Mouse (Mus musculus) embryonic fibroblast, embryonic 13.5 days (primary cell): ENCODE measurements around the gene Wnt4. TPM values are rescaled to one million over a fixed set of nuclear protein-coding genes. Genes with fewer than 3 reads are reported as not detected.

Experiments used
- H3K27ac ChIP-seq: 2 replicates; pipeline ENCODE4 v1.5.1; 2012; ENCODE audit warnings: low read length, control low read depth, inconsistent platforms; ENCODE audit not compliant: insufficient read depth
- H3K4me1 ChIP-seq: 2 replicates; pipeline ENCODE4 v1.6.1; 2011; ENCODE audit warnings: low read length; ENCODE audit not compliant: control insufficient read depth, insufficient read depth
- H3K4me3 ChIP-seq: 2 replicates; pipeline ENCODE4 v1.5.1; 2011; ENCODE audit warnings: mild to moderate bottlenecking, control low read depth, low read length; ENCODE audit not compliant: insufficient read depth
- CTCF ChIP-seq: IDR thresholded peaks from 2 replicates; pipeline ENCODE4 v1.5.1; 2011; ENCODE audit warnings: mild to moderate bottlenecking, control low read depth, low read length, moderate library complexity, borderline replicate concordance; ENCODE audit not compliant: insufficient read depth
- POLR2A ChIP-seq: IDR thresholded peaks from 2 replicates; pipeline ENCODE4 v1.6.1; 2011; ENCODE audit warnings: low read depth, mild to moderate bottlenecking, control low read depth, low read length, moderate library complexity
- polyA plus RNA-seq: library from polyadenylated mRNA; stranded (reverse); fragments of >200 nt; gene quantifications from 2 replicates; pipeline ENCODE4 v1.2.4, GENCODE M21; 2011; ENCODE audit warnings: low read depth; ENCODE audit not compliant: missing spikeins, insufficient read length

The Wnt4 gene
- polyA plus RNA-seq, 1 experiment, result 4.7 TPM

GRCm38 (mm10) chr4:137301635-137302034 lies 24.3 kb downstream of the Wnt4 start:
- Histone ChIP-seq H3K4me1 (peaks cover 7% of the 10 kb centered on the region), H3K27ac (no peak overlapping the region), H3K4me3 (no peak overlapping the region)
- TF ChIP-seq POLR2A (no peak), CTCF (no peak)

- H3K4me1 ChIP-seq, result 0 out of 2 replicates have a peak, but pooled peaks cover 2% of the 10 kb centered on the region
- H3K4me3 ChIP-seq, result no peak overlapping the region
- TF ChIP-seq POLR2A, result no peak
- H3K27ac ChIP-seq, result no peak overlapping the region
These were observed 26.8 kb downstream of the Wnt4 start for GRCm38 (mm10) chr4:137304106-137304505.

GRCm38 (mm10) chr4:137305066-137305465 lies 27.8 kb downstream of the Wnt4 start:
- H3K4me1 ChIP-seq, result 0 out of 2 replicates have a peak, but pooled peaks cover 2% of the 10 kb centered on the region

GRCm38 (mm10) chr4:137305831-137306576 lies 28.7 kb downstream of the Wnt4 start:
- TF ChIP-seq CTCF, result no peak
- no peak for TF ChIP-seq POLR2A
- Histone ChIP-seq H3K4me1 (0 out of 2 replicates have a peak, but pooled peaks cover 2% of the 10 kb centered on the region), H3K4me3 (no peak overlapping the region), H3K27ac (no peak overlapping the region)

More at GRCm38 (mm10) chr4:137305066-137305465, 27.8 kb downstream of the Wnt4 start:
- Histone ChIP-seq H3K4me3 (no peak overlapping the region), H3K27ac (no peak overlapping the region)
- TF ChIP-seq CTCF (no peak), POLR2A (no peak)

GRCm38 (mm10) chr4:137306577-137306888 lies 29.2 kb downstream of the Wnt4 start:
- 0 out of 2 replicates have a peak, but pooled peaks cover 2% of the 10 kb centered on the region for H3K4me1 ChIP-seq
- TF ChIP-seq CTCF, result no peak
- TF ChIP-seq POLR2A, result no peak
- H3K27ac ChIP-seq, result no peak overlapping the region
- no peak overlapping the region for H3K4me3 ChIP-seq

- H3K27ac ChIP-seq, result no peak overlapping the region
These were observed 29.9 kb downstream of the Wnt4 start for GRCm38 (mm10) chr4:137306991-137307706.

GRCm38 (mm10) chr4:137308377-137308776 lies 31.1 kb downstream of the Wnt4 start:
- no peak overlapping the region for H3K4me3 ChIP-seq
- TF ChIP-seq POLR2A, result no peak
- no peak for TF ChIP-seq CTCF
- no peak overlapping the region for H3K27ac ChIP-seq
- 0 out of 2 replicates have a peak, but pooled peaks cover 2% of the 10 kb centered on the region for H3K4me1 ChIP-seq

More at GRCm38 (mm10) chr4:137306991-137307706, 29.9 kb downstream of the Wnt4 start:
- Histone ChIP-seq H3K4me3 (no peak overlapping the region), H3K4me1 (0 out of 2 replicates have a peak, but pooled peaks cover 2% of the 10 kb centered on the region)
- no peak for TF ChIP-seq CTCF
- no peak for TF ChIP-seq POLR2A

GRCm38 (mm10) chr4:137313511-137313910 lies 36.2 kb downstream of the Wnt4 start:
- Histone ChIP-seq H3K27ac (no peak overlapping the region), H3K4me1 (peaks cover 17% of the 10 kb centered on the region), H3K4me3 (no peak overlapping the region)
- TF ChIP-seq CTCF (no peak), POLR2A (no peak)

- H3K27ac ChIP-seq, result no peak overlapping the region
- H3K4me3 ChIP-seq, result no peak overlapping the region
- H3K4me1 ChIP-seq, result peaks cover 17% of the 10 kb centered on the region
- TF ChIP-seq POLR2A (no peak), CTCF (no peak)
These were observed 37.3 kb downstream of the Wnt4 start for GRCm38 (mm10) chr4:137314561-137314960.

GRCm38 (mm10) chr4:137315061-137315460 lies 37.8 kb downstream of the Wnt4 start:
- Histone ChIP-seq H3K4me1 (peaks cover 17% of the 10 kb centered on the region), H3K27ac (no peak overlapping the region), H3K4me3 (no peak overlapping the region)
- TF ChIP-seq CTCF, result no peak
- TF ChIP-seq POLR2A, result no peak
